8 mouse cellular contexts compared by ENCODE assay signal in the genomic region with DNA sequence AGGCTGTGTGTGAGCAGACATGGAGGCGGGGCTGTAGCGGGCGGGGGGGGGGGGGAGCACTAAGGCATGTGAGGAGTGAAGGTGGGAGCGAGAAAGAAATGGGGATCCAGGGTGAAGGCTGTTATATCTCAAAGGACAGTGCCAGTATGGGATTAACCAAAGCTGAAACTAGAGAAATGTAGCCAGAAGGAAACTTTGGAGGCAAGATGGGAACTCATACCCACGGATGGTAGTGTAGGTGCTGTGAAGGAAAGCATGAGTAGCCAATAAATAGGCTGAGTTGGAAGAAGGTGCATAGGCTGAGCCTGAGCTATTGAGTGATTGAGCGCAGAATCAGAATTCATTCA. TPM values are rescaled to one million over a fixed set of nuclear protein-coding genes. Genes with fewer than 3 reads are reported as not detected.
DNase-seq lines count a peak whose midpoint lies in the region; ATAC-seq and TF ChIP-seq lines count a peak whose summit lies in the region.

No protein-coding gene starts in this region.

- H3K27me3 ChIP-seq in heart, embryonic 12.5 days (replicated peaks): 0 out of 2 replicates have a peak, but pooled peaks cover 3% of the 10 kb centered on the region
- no peaks in the 10 kb centered on the region for H3K27me3 ChIP-seq in E14TG2a.4 (ENCODE audit: insufficient read depth, low read length)
- H3K27me3 ChIP-seq in forebrain, embryonic 15.5 days: no peaks in the 10 kb centered on the region
- no peaks in the 10 kb centered on the region for H3K27me3 ChIP-seq in liver, embryonic 15.5 days

- intact Hi-C loops in heart, postnatal 36 days (cut with DNase I): loop anchor here (10.0 kb wide), 2 partner anchors 120 to 250 kb away; a partner anchor contains a TSS

- H3K36me3 ChIP-seq in heart, embryonic 12.5 days: no peaks in the 10 kb centered on the region
- no peaks in the 10 kb centered on the region for H3K36me3 ChIP-seq in E14TG2a.4 (ENCODE audit: insufficient read depth, low read length)
- no peaks in the 10 kb centered on the region for H3K36me3 ChIP-seq in forebrain, embryonic 15.5 days
- no peaks in the 10 kb centered on the region for H3K36me3 ChIP-seq in liver, embryonic 15.5 days (replicated peaks)

- no peak for ATAC-seq in heart, embryonic 12.5 days (ENCODE audit: insufficient number of reproducible peaks, low FRiP score)
- 0 out of 2 replicates have a peak, but pooled peaks have one; percentile 7 for ATAC-seq in forebrain, embryonic 15.5 days (replicated peaks)
- ATAC-seq in liver, embryonic 15.5 days (ENCODE audit: insufficient read depth): no peak
- no peak for ATAC-seq in CD4-positive, CD25-positive, alpha-beta regulatory T cell, adult 4 months

- H3K27ac ChIP-seq in heart, embryonic 12.5 days (ENCODE audit: poor library complexity, severe bottlenecking): no peak overlapping the region
- peak overlapping the region; percentile 93 for H3K27ac ChIP-seq in forebrain, embryonic 15.5 days (replicated peaks)
- H3K27ac ChIP-seq in liver, embryonic 15.5 days (replicated peaks): peak overlapping the region; percentile 81

- H3K4me3 ChIP-seq in heart, embryonic 12.5 days: peak overlapping the region; percentile 82
- peak overlapping the region; percentile 82 for H3K4me3 ChIP-seq in E14TG2a.4 (replicated peaks; ENCODE audit: low read length)
- H3K4me3 ChIP-seq in forebrain, embryonic 15.5 days: peak overlapping the region; percentile 57
- peak overlapping the region; percentile 74 for H3K4me3 ChIP-seq in liver, embryonic 15.5 days (replicated peaks)

- no peaks in the 10 kb centered on the region for H3K9me3 ChIP-seq in heart, embryonic 12.5 days (replicated peaks)
- H3K9me3 ChIP-seq in E14TG2a.4 (ENCODE audit: low read length): no peaks in the 10 kb centered on the region
- H3K9me3 ChIP-seq in forebrain, embryonic 15.5 days: no peaks in the 10 kb centered on the region
- H3K9me3 ChIP-seq in liver, embryonic 15.5 days (replicated peaks): no peaks in the 10 kb centered on the region

- H3K4me2 ChIP-seq in heart, embryonic 12.5 days: peak overlapping the region; percentile 73
- peak overlapping the region; percentile 45 for H3K4me2 ChIP-seq in forebrain, embryonic 15.5 days (replicated peaks)
- peak overlapping the region; percentile 71 for H3K4me2 ChIP-seq in liver, embryonic 15.5 days

- 19% methylated on average over 5 of the region's 6 CpGs for WGBS in heart, embryonic 12.5 days
- WGBS in forebrain, embryonic 15.5 days: 22% methylated on average over 5 of the region's 6 CpGs
- WGBS in liver, embryonic 15.5 days (ENCODE audit: insufficient replicate concordance): 16% methylated on average over 6 of the region's 6 CpGs

- no peak for DNase-seq in heart, postnatal 36 days
- no peak for DNase-seq in right cerebral cortex, adult 18-20 months
- DNase-seq in spleen, postnatal 4 days (ENCODE audit: low spot score in 2 of 2): no peak

- H3K9ac ChIP-seq in heart, embryonic 12.5 days: no peak overlapping the region
- H3K9ac ChIP-seq in forebrain, embryonic 15.5 days (replicated peaks): peak overlapping the region; percentile 28; the same call in 1 of the 2 replicates
- peak overlapping the region; percentile 32; the same call in 1 of the 2 replicates for H3K9ac ChIP-seq in liver, embryonic 15.5 days

- TF ChIP-seq CTCF in E14TG2a.4 (conservative IDR thresholded peaks at IDR 0.05; ENCODE audit: low read length): no peak

- peaks cover 34% of the 10 kb centered on the region for H3K4me1 ChIP-seq in heart, embryonic 12.5 days (replicated peaks)
- H3K4me1 ChIP-seq in E14TG2a.4 (replicated peaks; ENCODE audit: low read depth, low read length): peaks cover 44% of the 10 kb centered on the region
- H3K4me1 ChIP-seq in forebrain, embryonic 15.5 days: peaks cover 18% of the 10 kb centered on the region
- peaks cover 38% of the 10 kb centered on the region for H3K4me1 ChIP-seq in liver, embryonic 15.5 days (replicated peaks)

RNA-seq across cellular contexts. Expression of a gene that starts 0.8 kb away (rescaled TPM):
- 2.9 and 3.2 TPM in 2 replicates for polyA plus RNA-seq in heart, embryonic 12.5 days (2016; fragmentation: Nextera tagmentation; extraction: Ambion mirVana)
- total RNA-seq in heart, postnatal 36 days (2021): 1 to 10 TPM; 2.0 to 3.0 TPM
- polyA plus RNA-seq in forebrain, embryonic 15.5 days (2015; fragmentation: Nextera tagmentation; extraction: Ambion mirVana): 4.8 and 4.9 TPM in 2 replicates
- 0.06 and 0.21 TPM in 2 replicates for polyA plus RNA-seq in liver, embryonic 15.5 days (2015; fragmentation: Nextera tagmentation; extraction: Ambion mirVana)
- polyA plus RNA-seq in CD4-positive, CD25-positive, alpha-beta regulatory T cell, adult 4 months (2017; shearing (Covaris generic)): 1 to 10 TPM; 3.4 to 9.2 TPM

RNA-seq across cellular contexts. Expression of a gene that starts 1.4 kb away (rescaled TPM):
- polyA plus RNA-seq in heart, embryonic 12.5 days (2016; fragmentation: Nextera tagmentation; extraction: Ambion mirVana): 0.10 TPM in 1 of 2 replicates, not detected in the other
- total RNA-seq in heart, postnatal 36 days (2021): not detected
- 0.05 and 0.10 TPM in 2 replicates for polyA plus RNA-seq in forebrain, embryonic 15.5 days (2015; fragmentation: Nextera tagmentation; extraction: Ambion mirVana)
- 0.02 and 0.23 TPM in 2 replicates for polyA plus RNA-seq in liver, embryonic 15.5 days (2015; fragmentation: Nextera tagmentation; extraction: Ambion mirVana)
- 10 to 100 TPM; 48.7 to 55.3 TPM for polyA plus RNA-seq in CD4-positive, CD25-positive, alpha-beta regulatory T cell, adult 4 months (2017; shearing (Covaris generic))

RNA-seq across cellular contexts. Expression of a gene that starts 30.5 kb away (rescaled TPM):
- 19.4 and 20.2 TPM in 2 replicates for polyA plus RNA-seq in heart, embryonic 12.5 days (2016; fragmentation: Nextera tagmentation; extraction: Ambion mirVana)
- 10 to 100 TPM; 10.8 to 10.9 TPM for total RNA-seq in heart, postnatal 36 days (2021)
- 40.5 and 42.4 TPM in 2 replicates for polyA plus RNA-seq in forebrain, embryonic 15.5 days (2015; fragmentation: Nextera tagmentation; extraction: Ambion mirVana)
- 18.0 and 19.8 TPM in 2 replicates for polyA plus RNA-seq in liver, embryonic 15.5 days (2015; fragmentation: Nextera tagmentation; extraction: Ambion mirVana)
- 10 to 100 TPM; 14.0 to 27.4 TPM for polyA plus RNA-seq in CD4-positive, CD25-positive, alpha-beta regulatory T cell, adult 4 months (2017; shearing (Covaris generic))

RNA-seq across cellular contexts. Expression of a gene that starts 32.0 kb away (rescaled TPM):
- not detected in 2 replicates for polyA plus RNA-seq in heart, embryonic 12.5 days (2016; fragmentation: Nextera tagmentation; extraction: Ambion mirVana)
- not detected for total RNA-seq in heart, postnatal 36 days (2021)
- 0.05 and 0.19 TPM in 2 replicates for polyA plus RNA-seq in forebrain, embryonic 15.5 days (2015; fragmentation: Nextera tagmentation; extraction: Ambion mirVana)
- polyA plus RNA-seq in liver, embryonic 15.5 days (2015; fragmentation: Nextera tagmentation; extraction: Ambion mirVana): 0.07 and 0.09 TPM in 2 replicates
- polyA plus RNA-seq in CD4-positive, CD25-positive, alpha-beta regulatory T cell, adult 4 months (2017; shearing (Covaris generic)): not detected

Comparison
In these comparisons a context has a peak if more than half of its experiments do, and no peak if none do; other contexts are left out.
1. RNA of a gene that starts 1.4 kb away (polyA plus RNA-seq): 48.7 to 55.3 TPM in CD4-positive, CD25-positive, alpha-beta regulatory T cell, adult 4 months; 0.10 TPM in heart, embryonic 12.5 days, 0.05 to 0.10 TPM in forebrain, embryonic 15.5 days and 0.02 to 0.23 TPM in liver, embryonic 15.5 days; every median in the first group is over 10 times any median in the second.
2. Peak in every context shown above with its lines, with median percentiles within 50 percentile points of each other: H3K4me2 ChIP-seq and H3K4me3 ChIP-seq.